Mouse (Mus musculus) C2C12 (cell line): ENCODE measurements around the gene Gsto1. TPM values are rescaled to one million over a fixed set of nuclear protein-coding genes. Genes with fewer than 3 reads are reported as not detected.

Experiments
- H3K27me3 ChIP-seq: one replicate; pipeline ENCODE4 v1.6.1; 2011; ENCODE audit not compliant: control insufficient read depth, insufficient read depth, insufficient read length
- H3K36me3 ChIP-seq: one replicate; pipeline ENCODE4 v1.6.1; 2011; ENCODE audit not compliant: control insufficient read depth, insufficient read depth
- H3K4me3 ChIP-seq: one replicate; pipeline ENCODE4 v1.5.1; 2011; ENCODE audit warnings: mild to moderate bottlenecking, control low read depth; ENCODE audit not compliant: poor library complexity, insufficient read depth, severe bottlenecking
- H3K79me2 ChIP-seq: one replicate; pipeline ENCODE4 v1.6.1; 2011; ENCODE audit not compliant: control insufficient read depth, insufficient read depth
- H3K79me3 ChIP-seq: one replicate; pipeline ENCODE4 v1.6.1; 2011; ENCODE audit warnings: low read depth, control low read depth
- H3ac ChIP-seq: one replicate; pipeline ENCODE3; 2011; ENCODE audit warnings: low read depth; ENCODE audit not compliant: control insufficient read depth, insufficient read length
- CEBPB ChIP-seq: IDR thresholded peaks from one replicate; pipeline ENCODE4 v1.6.1; 2011; ENCODE audit warnings: low read depth, mild to moderate bottlenecking, control low read depth, moderate library complexity
- CTCF ChIP-seq: IDR thresholded peaks from one replicate; pipeline ENCODE4 v1.5.1; 2011; ENCODE audit not compliant: control insufficient read depth, insufficient read depth, insufficient read length
- FOSL1 ChIP-seq: IDR thresholded peaks from one replicate; pipeline ENCODE4 v1.8.0; 2011; ENCODE audit warnings: mild to moderate bottlenecking, low read length; ENCODE audit not compliant: poor library complexity, insufficient read depth, severe bottlenecking
- MAX ChIP-seq: IDR thresholded peaks from one replicate; pipeline ENCODE4 v1.6.1; 2011; ENCODE audit warnings: mild to moderate bottlenecking, control low read depth
- MYOD1 ChIP-seq: IDR thresholded peaks from one replicate; pipeline ENCODE4 v1.6.1; 2011; ENCODE audit warnings: low read depth; ENCODE audit not compliant: control insufficient read depth, insufficient read length
- MYOG ChIP-seq: IDR thresholded peaks from one replicate; pipeline ENCODE4 v1.6.1; 2011; ENCODE audit not compliant: control insufficient read depth, insufficient read length; ENCODE audit errors: extremely low read depth
- USF1 ChIP-seq: IDR thresholded peaks from one replicate; pipeline ENCODE4 v1.6.1; 2011; ENCODE audit warnings: low read depth, mild to moderate bottlenecking, control low read depth, moderate library complexity
- polyA plus RNA-seq: library from polyadenylated mRNA; unstranded; fragments of >200 nt; fragmentation: generic; extraction: Trizol; gene quantifications from one replicate; pipeline ENCODE4 v1.2.1, GENCODE M21; 2012; ENCODE audit warnings: missing spikeins

Gene Gsto1
- polyA plus RNA-seq, 1 experiment: 272 TPM

DNA sequence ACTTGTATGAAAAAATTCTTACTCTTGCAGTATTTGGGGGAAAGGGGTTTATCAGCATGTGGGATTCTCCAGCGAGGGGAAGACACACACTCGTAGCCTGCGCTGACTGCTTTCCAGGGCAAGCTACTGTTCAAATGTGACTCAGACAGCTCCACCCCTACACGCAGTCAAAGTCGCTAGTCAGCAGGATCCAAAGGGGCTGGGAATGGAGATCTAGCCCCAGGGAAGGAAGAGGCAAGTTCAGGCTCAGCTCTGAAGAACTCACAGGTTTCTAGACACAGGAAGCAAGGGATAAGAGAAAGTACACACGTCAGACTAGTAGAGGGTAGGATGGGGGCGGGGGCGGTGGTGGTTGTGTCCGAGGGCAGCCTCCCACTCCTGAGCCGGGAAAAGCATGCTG, 45.8 kb downstream of the Gsto1 start:
- Histone ChIP-seq H3K79me3 (peaks cover 84% of the 10 kb centered on the region), H3K27me3 (no peaks in the 10 kb centered on the region), H3ac (no peak overlapping the region), H3K4me3 (no peak overlapping the region), H3K36me3 (peaks cover 88% of the 10 kb centered on the region), H3K79me2 (peaks cover 100% of the 10 kb centered on the region)
- TF ChIP-seq MYOD1 (no peak), CTCF (no peak), MAX (no peak), MYOG (no peak), FOSL1 (no peak)

DNA sequence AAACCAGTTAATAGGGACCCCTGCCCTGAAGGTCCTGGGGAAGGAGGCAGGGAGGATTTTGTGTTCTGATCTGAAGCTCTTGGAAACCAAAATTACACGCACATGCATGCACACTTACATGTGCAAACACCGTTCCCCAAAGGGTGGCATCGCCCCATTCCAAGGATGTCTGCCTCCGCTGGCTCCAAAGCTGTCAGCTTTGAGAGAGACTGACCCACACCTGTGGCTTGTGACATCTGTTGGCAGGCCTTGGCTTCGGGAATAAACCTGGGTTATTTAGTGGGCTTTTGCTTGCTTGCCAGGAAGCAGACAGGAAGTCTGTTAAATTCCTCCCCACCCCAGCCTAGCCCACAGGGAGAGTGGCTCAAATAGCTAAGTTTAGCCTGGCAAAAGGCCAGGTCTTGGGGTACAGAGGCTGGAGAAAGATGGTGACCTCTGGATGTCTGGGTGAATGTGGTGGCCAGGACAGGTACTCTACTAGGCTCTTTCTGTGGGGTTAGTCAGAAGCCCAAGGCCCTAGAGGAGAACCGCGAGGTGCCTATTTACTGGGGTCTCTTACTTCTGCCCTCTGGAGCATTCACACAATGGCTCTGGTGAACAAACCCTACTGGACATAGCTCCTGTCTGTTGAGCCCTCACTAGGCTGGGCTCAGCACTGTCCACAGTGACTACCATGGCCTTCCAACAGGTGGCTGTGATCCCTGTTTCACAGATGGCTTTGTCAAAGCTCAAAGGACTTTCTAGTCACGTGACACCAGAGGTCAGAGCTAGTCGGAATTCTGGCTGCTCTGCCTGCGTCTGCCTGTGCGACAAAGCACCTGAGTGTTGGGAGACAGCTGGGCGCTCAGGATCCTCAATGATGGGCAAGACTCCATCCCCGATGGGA, 47.8 kb downstream of the Gsto1 start:
- Histone ChIP-seq H3K36me3 (peaks cover 78% of the 10 kb centered on the region), H3K27me3 (no peaks in the 10 kb centered on the region), H3K4me3 (no peak overlapping the region), H3K79me3 (peaks cover 80% of the 10 kb centered on the region), H3K79me2 (peaks cover 97% of the 10 kb centered on the region), H3ac (no peak overlapping the region)
- TF ChIP-seq CEBPB: no peak
- no peak for TF ChIP-seq CTCF
- TF ChIP-seq MAX: no peak
- peak; percentile 69 for TF ChIP-seq USF1
- TF ChIP-seq MYOG: no peak
- no peak for TF ChIP-seq FOSL1
- peak; percentile 58 for TF ChIP-seq MYOD1

DNA sequence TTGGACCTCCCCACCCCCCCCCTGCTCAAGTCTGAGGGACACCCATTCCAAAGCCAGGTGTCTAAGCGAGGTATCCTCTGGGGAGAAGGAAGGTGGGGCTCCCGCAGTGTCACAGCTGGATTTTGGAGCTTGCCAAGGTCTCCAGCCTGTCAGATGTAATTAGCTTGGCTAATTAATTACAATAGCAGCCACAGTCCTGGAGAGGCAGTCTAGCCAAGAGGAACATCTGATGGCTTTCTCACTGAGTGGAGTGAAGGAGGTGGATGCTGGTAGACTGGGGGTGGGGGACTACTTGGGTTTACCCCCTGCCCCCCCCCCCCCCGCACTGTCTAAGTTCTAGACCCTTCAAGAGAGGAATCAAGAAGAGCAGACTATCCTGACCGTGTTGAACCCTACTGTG, 48.9 kb downstream of the Gsto1 start:
- peaks cover 80% of the 10 kb centered on the region for H3K79me3 ChIP-seq
- H3K27me3 ChIP-seq: no peaks in the 10 kb centered on the region
- no peak overlapping the region for H3ac ChIP-seq
- H3K4me3 ChIP-seq: no peak overlapping the region
- H3K79me2 ChIP-seq: peaks cover 97% of the 10 kb centered on the region
- peaks cover 75% of the 10 kb centered on the region for H3K36me3 ChIP-seq
- no peak for TF ChIP-seq MYOG
- TF ChIP-seq FOSL1: no peak
- TF ChIP-seq CTCF: no peak
- TF ChIP-seq CEBPB: no peak
- TF ChIP-seq MYOD1: no peak
- TF ChIP-seq USF1: no peak
- no peak for TF ChIP-seq MAX

DNA sequence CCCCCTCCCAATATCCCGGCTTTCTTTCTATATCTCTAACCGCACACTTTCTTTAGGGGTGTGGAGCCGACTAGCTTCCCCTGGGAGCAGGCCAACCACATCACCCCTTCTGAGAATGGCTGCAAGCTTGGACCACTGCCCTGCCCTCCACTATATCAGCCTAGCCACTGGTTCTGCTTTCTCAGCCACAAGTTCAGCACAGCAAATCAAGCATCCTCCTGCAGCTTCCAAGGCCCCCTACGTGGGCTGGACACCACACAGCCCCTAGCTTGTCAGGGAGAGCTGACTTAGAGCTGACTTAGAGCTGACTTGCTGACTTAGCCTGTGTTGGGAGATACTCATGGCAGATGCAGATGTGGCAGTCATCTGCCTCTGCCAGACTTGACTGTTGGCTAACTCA, 50.3 kb downstream of the Gsto1 start:
- H3K36me3 ChIP-seq: peaks cover 69% of the 10 kb centered on the region
- no peak overlapping the region for H3ac ChIP-seq
- H3K79me3 ChIP-seq: peaks cover 76% of the 10 kb centered on the region
- peaks cover 97% of the 10 kb centered on the region for H3K79me2 ChIP-seq
- no peak overlapping the region for H3K4me3 ChIP-seq
- no peaks in the 10 kb centered on the region for H3K27me3 ChIP-seq
- TF ChIP-seq MAX: no peak
- no peak for TF ChIP-seq MYOG
- no peak for TF ChIP-seq CEBPB
- TF ChIP-seq USF1: no peak
- TF ChIP-seq MYOD1: no peak
- TF ChIP-seq CTCF: no peak
- no peak for TF ChIP-seq FOSL1

DNA sequence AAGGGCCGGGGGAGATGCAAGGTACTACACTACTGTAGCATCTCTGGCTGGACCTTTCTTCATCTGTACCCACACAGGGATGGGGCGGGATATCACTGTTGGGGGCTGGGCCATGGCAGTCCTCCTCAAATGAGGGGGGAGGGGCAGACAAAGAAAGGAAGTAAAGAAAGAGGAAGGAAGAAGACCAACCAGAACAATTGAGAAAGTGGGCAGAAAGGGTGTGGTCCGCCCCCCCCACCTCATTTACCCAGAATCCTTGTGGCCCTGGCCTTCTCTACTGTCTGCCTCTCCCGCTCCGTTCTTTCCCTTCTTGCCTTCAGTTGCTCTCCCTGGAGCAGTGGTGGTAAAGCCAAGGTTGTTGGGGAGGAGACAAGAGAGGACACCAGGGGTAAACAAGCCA, 50.8 kb downstream of the Gsto1 start:
- Histone ChIP-seq H3K79me2 (peaks cover 97% of the 10 kb centered on the region), H3K4me3 (no peak overlapping the region), H3K27me3 (no peaks in the 10 kb centered on the region), H3K36me3 (peaks cover 68% of the 10 kb centered on the region), H3K79me3 (peaks cover 76% of the 10 kb centered on the region), H3ac (no peak overlapping the region)
- no peak for TF ChIP-seq CTCF

DNA sequence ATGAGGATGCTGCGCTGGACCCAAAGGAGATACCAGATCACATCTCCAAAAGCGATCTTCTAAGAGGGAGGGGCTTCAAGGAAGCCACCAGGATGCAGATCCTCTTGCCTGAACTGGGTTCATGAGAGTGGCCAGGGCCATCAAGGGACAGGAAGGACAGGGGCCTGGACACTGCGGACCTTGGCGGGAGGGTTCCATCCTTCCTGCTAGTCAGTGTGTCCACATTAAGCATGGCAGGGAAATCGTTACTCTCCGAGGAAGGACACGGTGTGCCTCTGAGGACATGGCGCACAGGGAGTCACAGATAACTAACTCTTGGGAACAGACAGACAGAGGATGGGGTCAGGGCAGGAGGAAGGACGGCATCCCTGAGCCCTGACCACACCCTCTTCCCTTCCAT, 52.8 kb downstream of the Gsto1 start:
- no peaks in the 10 kb centered on the region for H3K27me3 ChIP-seq
- H3K4me3 ChIP-seq: no peak overlapping the region
- H3K79me2 ChIP-seq: peaks cover 97% of the 10 kb centered on the region
- H3K36me3 ChIP-seq: peaks cover 72% of the 10 kb centered on the region
- H3K79me3 ChIP-seq: peaks cover 75% of the 10 kb centered on the region
- TF ChIP-seq USF1 (no peak), CTCF (no peak), CEBPB (no peak), MAX (no peak), MYOG (no peak), MYOD1 (no peak), FOSL1 (no peak)
- no peak overlapping the region for H3ac ChIP-seq
